Mouse (Mus musculus) lung, embryonic 16.5 days (tissue): ENCODE measurements at regions not wholly inside any gene's neighbourhood (a gene's known extent, or its start where the extent isn't known, plus 50 kb on each side); places are given as distances from the start of the nearest gene placed in this dataset.

ENCODE experiments used
- ATAC-seq: fragments of 200-750 bp; cut with Nextera tagmentation; 2 replicates; pipeline ENCODE4 v1.8.0; 2017; ENCODE audit warnings: low read depth, mild to moderate bottlenecking, moderate library complexity
- H3K27ac ChIP-seq: fragments of 300-500 bp; sonication (generic); 2 replicates; pipeline ENCODE4 v1.5.1; 2014; ENCODE audit warnings: mild to moderate bottlenecking, control low read depth, low read length
- H3K27me3 ChIP-seq: fragments of 300-500 bp; sonication (generic); 2 replicates; pipeline ENCODE4 v1.6.1; 2014; ENCODE audit warnings: low read depth, low read length, mixed read lengths; ENCODE audit not compliant: control insufficient read depth, insufficient read depth
- H3K36me3 ChIP-seq: fragments of 300-500 bp; sonication (generic); 2 replicates; pipeline ENCODE4 v1.6.1; 2014; ENCODE audit warnings: low read length; ENCODE audit not compliant: control insufficient read depth, insufficient read depth
- H3K4me1 ChIP-seq: fragments of 300-500 bp; sonication (generic); replicated peaks from 2 replicates; pipeline ENCODE4 v1.6.1; 2014; ENCODE audit warnings: low read length, mixed read lengths; ENCODE audit not compliant: control insufficient read depth, insufficient read depth
- H3K4me2 ChIP-seq: fragments of 300-500 bp; sonication (generic); 2 replicates; pipeline ENCODE4 v1.6.1; 2014; ENCODE audit warnings: low read depth, low read length, control low read depth
- H3K4me3 ChIP-seq: fragments of 300-500 bp; sonication (generic); 2 replicates; pipeline ENCODE4 v1.5.1; 2014; ENCODE audit warnings: mild to moderate bottlenecking, low read length, control low read depth
- H3K9ac ChIP-seq: fragments of 300-500 bp; sonication (generic); 2 replicates; pipeline ENCODE4 v1.6.1; 2014; ENCODE audit warnings: low read length, control low read depth
- H3K9me3 ChIP-seq: fragments of 300-500 bp; sonication (generic); 2 replicates; pipeline ENCODE4 v1.6.1; 2016; ENCODE audit warnings: low read length; ENCODE audit not compliant: control insufficient read depth
- WGBS: fragments of 180-500 bp; shearing (Covaris S2); extraction: QIAGEN DNeasy Blood & Tissue Kit; methylation state at CpG from one replicate; pipeline ENCODE4 v1.1.7; 2014; 5-methylcytosine and 5-hydroxymethylcytosine counted together

GRCm38 (mm10) chr4:56611751-56612150 is 128.1 kb upstream of the Gm26657 start:
- H3K9me3 ChIP-seq, result no peaks in the 10 kb centered on the region
- H3K36me3 ChIP-seq, result no peaks in the 10 kb centered on the region
- 0 out of 2 replicates have a peak, but pooled peaks have one; percentile 23 for ATAC-seq
- H3K9ac ChIP-seq, result no peak overlapping the region
- H3K4me1 ChIP-seq, result no peaks in the 10 kb centered on the region
- H3K27ac ChIP-seq, result no peak overlapping the region
- H3K4me3 ChIP-seq, result no peak overlapping the region
- no peak overlapping the region for H3K4me2 ChIP-seq
- 40% methylated on average over 4 of the region's 4 CpGs for WGBS
- H3K27me3 ChIP-seq, result no peaks in the 10 kb centered on the region

DNA sequence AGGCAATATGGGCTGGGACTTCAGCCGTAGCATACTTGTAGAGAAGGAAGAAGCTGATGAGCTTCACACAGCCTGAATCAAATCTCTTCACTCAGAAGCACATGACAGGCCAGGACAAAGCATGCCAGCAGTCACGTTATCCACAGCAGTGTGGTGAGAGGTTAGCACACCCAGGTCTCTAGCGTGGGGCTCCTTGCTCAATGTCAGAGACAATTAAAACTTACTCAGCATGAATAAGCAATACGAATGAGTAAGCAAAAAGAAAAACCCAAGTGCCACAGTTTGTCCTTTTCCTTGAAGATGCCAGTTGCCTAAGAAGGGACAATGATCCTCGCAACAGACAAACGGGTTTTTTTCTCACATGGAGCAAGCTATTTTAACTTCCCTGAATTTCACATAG is 129.6 kb upstream of the Gm26657 start:
- no peaks in the 10 kb centered on the region for H3K9me3 ChIP-seq
- H3K27ac ChIP-seq, result no peak overlapping the region
- no peaks in the 10 kb centered on the region for H3K4me1 ChIP-seq
- no peak overlapping the region for H3K4me2 ChIP-seq
- WGBS, result 75% methylated on average over 6 of the region's 6 CpGs
- no peaks in the 10 kb centered on the region for H3K36me3 ChIP-seq
- no peak overlapping the region for H3K9ac ChIP-seq
- H3K27me3 ChIP-seq, result no peaks in the 10 kb centered on the region
- ATAC-seq, result no peak
- H3K4me3 ChIP-seq, result no peak overlapping the region

DNA sequence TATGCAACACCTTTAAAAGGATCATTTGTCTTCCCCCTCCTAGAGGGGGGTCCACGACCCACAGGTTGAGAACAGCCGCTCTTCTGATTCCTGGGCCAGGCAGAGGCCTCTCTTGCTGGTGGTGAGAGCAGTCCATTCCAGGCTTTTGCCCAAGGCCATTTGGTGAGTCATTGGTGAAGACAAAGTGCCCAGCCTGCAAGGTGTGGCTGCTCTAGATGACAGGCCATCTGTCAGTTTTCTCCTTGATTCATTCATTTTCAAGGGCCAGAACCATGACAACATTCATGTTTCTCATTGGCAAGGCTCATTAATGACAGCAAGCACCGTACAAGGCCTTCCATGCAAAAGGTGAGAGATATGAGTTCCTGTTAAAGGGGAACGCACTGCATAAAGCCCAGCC is 131.2 kb upstream of the Gm26657 start:
- 69% methylated on average over 4 of the region's 4 CpGs for WGBS

GRCm38 (mm10) chr4:56598398-56598797 is 141.5 kb upstream of the Gm26657 start:
- no peaks in the 10 kb centered on the region for H3K4me1 ChIP-seq
- H3K4me2 ChIP-seq, result no peak overlapping the region
- H3K4me3 ChIP-seq, result no peak overlapping the region
- H3K9me3 ChIP-seq, result no peaks in the 10 kb centered on the region
- no peaks in the 10 kb centered on the region for H3K36me3 ChIP-seq
- H3K27me3 ChIP-seq, result no peaks in the 10 kb centered on the region
- no peak overlapping the region for H3K9ac ChIP-seq
- no peak for ATAC-seq
- WGBS, result 59% methylated on average over 2 of the region's 2 CpGs
- H3K27ac ChIP-seq, result no peak overlapping the region

More for the DNA sequence above, 131.2 kb upstream of the Gm26657 start:
- H3K27me3 ChIP-seq, result no peaks in the 10 kb centered on the region
- no peaks in the 10 kb centered on the region for H3K9me3 ChIP-seq
- no peak overlapping the region for H3K4me2 ChIP-seq
- H3K36me3 ChIP-seq, result no peaks in the 10 kb centered on the region
- no peak for ATAC-seq
- no peak overlapping the region for H3K9ac ChIP-seq
- no peak overlapping the region for H3K4me3 ChIP-seq
- no peaks in the 10 kb centered on the region for H3K4me1 ChIP-seq
- no peak overlapping the region for H3K27ac ChIP-seq

DNA sequence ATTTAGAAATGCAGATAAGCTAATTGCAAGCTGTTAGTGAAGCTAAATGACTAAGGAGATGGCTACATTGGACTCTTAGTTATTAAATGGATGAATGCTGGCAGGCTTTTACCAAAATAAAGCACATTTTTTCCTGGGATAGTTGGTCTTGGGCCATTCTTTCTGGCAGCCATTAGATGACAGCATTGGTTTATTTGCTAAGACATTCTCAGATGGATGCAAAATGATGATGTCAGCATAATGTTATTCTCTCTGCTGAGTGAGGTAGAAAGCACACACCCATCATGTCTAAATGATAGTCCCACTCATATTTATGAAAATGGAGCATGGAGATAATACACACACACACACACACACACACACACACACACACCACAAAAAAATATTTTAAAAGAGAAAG is 141.9 kb upstream of the Gm26657 start:
- H3K36me3 ChIP-seq, result no peaks in the 10 kb centered on the region

DNA sequence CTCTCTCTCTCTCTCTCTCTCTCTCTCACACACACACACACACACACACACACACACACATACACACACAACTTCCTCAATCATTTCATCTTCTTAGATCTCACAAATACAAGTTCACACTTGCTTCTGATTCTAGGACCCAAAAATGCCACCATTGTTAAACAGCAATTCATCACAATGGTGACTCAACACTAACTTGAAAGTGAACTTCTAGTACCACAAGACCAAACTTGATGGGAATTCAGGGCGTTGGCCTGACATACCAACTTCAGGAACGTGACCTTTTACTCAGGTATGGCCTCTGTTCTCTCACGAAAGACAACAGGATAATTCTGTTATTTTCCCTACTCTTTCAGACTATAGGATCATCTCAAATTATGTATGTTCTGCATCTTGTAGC is 157.5 kb upstream of the Gm26657 start:
- no peaks in the 10 kb centered on the region for H3K9me3 ChIP-seq
- no peak overlapping the region for H3K27ac ChIP-seq
- no peak for ATAC-seq
- no peaks in the 10 kb centered on the region for H3K4me1 ChIP-seq
- no peak overlapping the region for H3K9ac ChIP-seq
- no peaks in the 10 kb centered on the region for H3K36me3 ChIP-seq
- H3K4me3 ChIP-seq, result no peak overlapping the region
- no peaks in the 10 kb centered on the region for H3K27me3 ChIP-seq
- no peak overlapping the region for H3K4me2 ChIP-seq
- WGBS, result 63% methylated on average over 3 of the region's 3 CpGs

More for the DNA sequence above, 141.9 kb upstream of the Gm26657 start:
- no peak overlapping the region for H3K4me3 ChIP-seq
- no peak overlapping the region for H3K9ac ChIP-seq
- no peak for ATAC-seq
- H3K4me1 ChIP-seq, result no peaks in the 10 kb centered on the region
- H3K27ac ChIP-seq, result no peak overlapping the region
- H3K9me3 ChIP-seq, result no peaks in the 10 kb centered on the region
- no peak overlapping the region for H3K4me2 ChIP-seq
- no peaks in the 10 kb centered on the region for H3K27me3 ChIP-seq

DNA sequence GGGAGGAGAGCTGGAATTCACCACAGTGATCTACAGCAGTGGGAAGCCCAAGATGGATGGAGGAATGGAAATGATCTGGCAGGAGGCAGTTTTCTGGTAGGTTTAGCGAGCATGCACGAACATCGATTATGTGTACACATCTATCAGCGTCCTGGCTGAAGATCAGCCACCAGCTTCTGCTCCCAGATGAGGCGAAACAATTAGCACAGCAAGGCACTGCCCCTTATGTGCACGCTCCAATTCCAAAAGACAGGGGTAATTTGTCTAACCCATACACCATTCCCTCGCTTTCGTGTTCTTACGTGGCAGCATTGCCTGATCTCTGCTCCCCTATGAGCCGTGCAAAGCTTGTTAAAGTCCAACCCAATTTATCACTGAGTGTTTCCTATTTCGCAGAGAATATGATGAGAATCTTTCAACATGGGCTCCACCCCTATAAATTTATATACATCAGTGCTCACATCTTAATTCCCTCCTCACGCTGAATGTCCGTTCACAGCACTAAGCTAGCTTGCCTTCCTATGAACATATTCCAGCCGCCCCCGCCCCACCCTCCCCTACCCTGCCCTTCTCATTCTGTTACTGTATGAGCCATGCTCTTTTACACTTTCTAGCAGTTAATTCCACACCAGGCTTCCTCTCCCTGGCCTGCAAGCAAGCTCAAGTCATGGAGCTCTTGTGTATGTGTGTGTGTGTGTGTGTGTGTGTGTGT is 162.9 kb upstream of the Gm26657 start:
- Histone ChIP-seq H3K27me3 (no peaks in the 10 kb centered on the region), H3K9me3 (no peaks in the 10 kb centered on the region), H3K4me3 (no peak overlapping the region), H3K4me2 (no peak overlapping the region), H3K9ac (no peak overlapping the region), H3K27ac (no peak overlapping the region), H3K4me1 (no peaks in the 10 kb centered on the region), H3K36me3 (no peaks in the 10 kb centered on the region)
- 79% methylated on average over 15 of the region's 15 CpGs for WGBS
- ATAC-seq, result no peak

GRCm38 (mm10) chr4:56552126-56552525 is 187.7 kb upstream of the Gm26657 start:
- Histone ChIP-seq H3K27me3 (no peaks in the 10 kb centered on the region), H3K4me3 (no peak overlapping the region), H3K9ac (no peak overlapping the region), H3K9me3 (no peaks in the 10 kb centered on the region), H3K4me2 (no peak overlapping the region), H3K36me3 (no peaks in the 10 kb centered on the region), H3K4me1 (no peaks in the 10 kb centered on the region), H3K27ac (no peak overlapping the region)
- no peak for ATAC-seq

- no peaks in the 10 kb centered on the region for H3K36me3 ChIP-seq
- peaks cover 3% of the 10 kb centered on the region; the same call in 1 of the 2 replicates for H3K4me1 ChIP-seq
- no peak overlapping the region for H3K4me3 ChIP-seq
- WGBS, result 68% methylated on average over 9 of the region's 9 CpGs
- peak; percentile 36 for ATAC-seq
- H3K27ac ChIP-seq, result no peak overlapping the region
- H3K4me2 ChIP-seq, result no peak overlapping the region
- H3K9me3 ChIP-seq, result no peaks in the 10 kb centered on the region
- no peaks in the 10 kb centered on the region for H3K27me3 ChIP-seq
- H3K9ac ChIP-seq, result no peak overlapping the region
These were observed 206.4 kb upstream of the Gm26657 start for GRCm38 (mm10) chr4:56533344-56533985.
